Mouse (Mus musculus) layer of hippocampus, postnatal 10 days (tissue): Measurements from ENCODE around the gene Cd244a. TPM values are rescaled to one million over a fixed set of nuclear protein-coding genes. Genes with fewer than 3 reads are reported as not detected.
A peak's percentile ranks its signal among the peaks of the same experiment; 100 is the strongest.

Source experiments
- DNase-seq, 2 experiments: peaks; one replicate each; pipeline ENCODE4 v3.0.0; 2021; ENCODE audit warnings: low spot score in 2 of 2
- microRNA-seq, 2 experiments: library from miRNA; unstranded; fragments of <30 nt; microRNA quantifications; one replicate each; pipeline ENCODE4 v1.2.0; 2021
- total RNA-seq, 2 experiments: library from RNA; stranded (reverse); gene quantifications; 2 replicates each; pipeline ENCODE4 v1.2.3; 2021

Gene Cd244a
- total RNA-seq, 2 experiments from 2014 or later, result not detected

- no peak for DNase-seq
Observed at GRCm38 (mm10) chr1:171647716-171648115, 88.7 kb downstream of the Cd244a start.

- DNase-seq, result no peak
Observed at GRCm38 (mm10) chr1:171648840-171649239, 89.8 kb downstream of the Cd244a start.

- no peak for DNase-seq
Observed at GRCm38 (mm10) chr1:171652734-171653133, 93.7 kb downstream of the Cd244a start, which contains the start of gene Slamf7. Slamf7 (minus strand) TSS chr1:171653035.

GRCm38 (mm10) chr1:171658561-171658991 lies 99.6 kb downstream of the Cd244a start:
- DNase-seq, result peak; percentile 8 to 27

Small RNA genes lying within 50 kb of the gene (microRNA-seq; reads per million reads assigned to microRNA genes)
- 0 reads per million in 2 experiments for gene Mir7683

Other genes starting within 250 kb of the Cd244a start
- 10 to 100 TPM; 30.9 to 33.7 TPM for gene Dedd, start 230.0 kb upstream of the Cd244a start, total RNA-seq
- 10 to 100 TPM; 37.7 to 42.8 TPM for gene Nit1, start 213.5 kb upstream of the Cd244a start, total RNA-seq
- gene Pfdn2, start 213.5 kb upstream of the Cd244a start, total RNA-seq, result 100 to 1,000 TPM; 135 to 165 TPM
- gene Klhdc9, start 198.4 kb upstream of the Cd244a start, total RNA-seq, result 1 to 10 TPM; 6.3 to 8.6 TPM
- gene Nectin4, start 189.1 kb upstream of the Cd244a start, total RNA-seq, result 1 to 10 TPM; 1.8 to 1.9 TPM
- gene Arhgap30, start 170.2 kb upstream of the Cd244a start, total RNA-seq, result 1 to 10 TPM; 1.9 to 2.1 TPM
- gene Usf1, start 147.9 kb upstream of the Cd244a start, total RNA-seq, result 100 to 1,000 TPM; 114 to 121 TPM
- 1 to 10 TPM; 2.1 to 3.5 TPM for gene Tstd1, start 140.3 kb upstream of the Cd244a start, total RNA-seq
- 1 to 10 TPM; 5.5 to 7.8 TPM for gene F11r, start 121.7 kb upstream of the Cd244a start, total RNA-seq
- gene Alyref2, start 55.7 kb upstream of the Cd244a start, total RNA-seq, result 1 to 10 TPM; 8.5 to 9.0 TPM
- not detected for gene Itln1, start 23.9 kb upstream of the Cd244a start, total RNA-seq
- under 1 TPM in 1 of 2 experiments, not detected in 1; 0.30 TPM for gene Ly9, start 48.2 kb downstream of the Cd244a start, total RNA-seq
- gene Slamf7, start 93.8 kb downstream of the Cd244a start, total RNA-seq, result not detected
- under 1 TPM; 0.30 to 0.38 TPM for gene Cd48, start 122.8 kb downstream of the Cd244a start, total RNA-seq
- under 1 TPM; 0.21 to 0.22 TPM for gene Slamf1, start 207.9 kb downstream of the Cd244a start, total RNA-seq